Mouse (Mus musculus) midbrain, embryonic 11.5 days (tissue): ENCODE data around the gene Cdk17. TPM values are rescaled to one million over a fixed set of nuclear protein-coding genes. Genes with fewer than 3 reads are reported as not detected.
A peak's percentile ranks its signal among the peaks of the same experiment; 100 is the strongest.
"Not testable (repeated sequence)": the region's sequence is repeated elsewhere in the genome, so short reads cannot be mapped to it uniquely, and the experiment has no call there.

Source experiments
- ATAC-seq: fragments of 200-750 bp; cut with Nextera tagmentation; 2 replicates; pipeline ENCODE4 v1.8.0; 2017; ENCODE audit warnings: moderate TSS enrichment, moderate library complexity; ENCODE audit not compliant: low FRiP score
- DNase-seq: peaks from one replicate; pipeline ENCODE4 v3.0.0; 2015; ENCODE audit warnings: low spot score; ENCODE audit errors: missing footprints
- H3K27ac ChIP-seq: fragments of 300-500 bp; sonication (generic); 2 replicates; pipeline ENCODE4 v1.5.1; 2014; ENCODE audit warnings: low read depth, low read length
- H3K27me3 ChIP-seq: fragments of 300-500 bp; sonication (generic); 2 replicates; pipeline ENCODE4 v1.6.1; 2014; ENCODE audit warnings: mild to moderate bottlenecking, low read length, moderate library complexity, mixed read lengths; ENCODE audit not compliant: control insufficient read depth, insufficient read depth
- H3K36me3 ChIP-seq: fragments of 300-500 bp; sonication (generic); 2 replicates; pipeline ENCODE4 v1.6.1; 2014; ENCODE audit warnings: mild to moderate bottlenecking, low read length, moderate library complexity, mixed read lengths; ENCODE audit not compliant: control insufficient read depth, insufficient read depth
- H3K4me1 ChIP-seq: fragments of 300-500 bp; sonication (generic); 2 replicates; pipeline ENCODE4 v1.6.1; 2014; ENCODE audit warnings: low read length; ENCODE audit not compliant: control insufficient read depth, insufficient read depth
- H3K4me2 ChIP-seq: fragments of 300-500 bp; sonication (generic); 2 replicates; pipeline ENCODE4 v1.6.1; 2014; ENCODE audit warnings: mild to moderate bottlenecking, moderate library complexity
- H3K4me3 ChIP-seq: fragments of 300-500 bp; sonication (generic); 2 replicates; pipeline ENCODE4 v1.5.1; 2014; ENCODE audit warnings: low read depth, low read length
- H3K9ac ChIP-seq: fragments of 300-500 bp; sonication (generic); 2 replicates; pipeline ENCODE4 v1.6.1; 2014; ENCODE audit warnings: low read length
- H3K9me3 ChIP-seq: fragments of 300-500 bp; sonication (generic); 2 replicates; pipeline ENCODE4 v1.6.1; 2016; ENCODE audit warnings: low read length; ENCODE audit not compliant: control insufficient read depth
- WGBS: fragments of 180-500 bp; shearing (Covaris S2); extraction: QIAGEN DNeasy Blood & Tissue Kit; methylation state at CpG from one replicate; pipeline ENCODE4 v1.1.7; 2014; 5-methylcytosine and 5-hydroxymethylcytosine counted together
- polyA plus RNA-seq: library from polyadenylated mRNA; unstranded; fragments of >200 nt; fragmentation: Nextera tagmentation; extraction: Ambion mirVana; gene quantifications from 2 replicates; pipeline ENCODE4 v1.2.1, GENCODE M21; 2014

Gene Cdk17
- polyA plus RNA-seq, 1 experiment from 2014 or later: 36.8 TPM

DNA sequence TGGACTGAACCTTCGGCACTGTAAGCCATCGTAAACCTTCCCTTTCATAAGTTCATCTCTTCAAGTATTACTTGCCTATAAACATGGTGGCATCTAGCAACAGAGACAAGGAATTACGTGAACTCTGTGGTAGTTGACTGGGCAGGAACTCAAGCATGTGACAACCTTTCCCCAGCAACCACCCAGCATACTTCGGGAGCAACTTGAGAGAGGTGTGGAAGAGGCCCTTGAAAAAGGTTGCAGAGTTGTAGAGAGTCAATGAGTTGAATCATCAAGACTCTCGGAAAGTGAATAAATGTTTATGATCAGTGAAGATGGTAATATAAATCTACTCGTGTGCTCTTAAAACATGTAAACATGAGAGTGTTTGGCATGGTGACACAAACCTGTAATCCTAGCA is 13.0 kb upstream of the Cdk17 start:
- Histone ChIP-seq H3K9me3 (no peaks in the 10 kb centered on the region), H3K9ac (no peak overlapping the region), H3K36me3 (no peaks in the 10 kb centered on the region), H3K4me3 (no peak overlapping the region), H3K4me1 (peaks cover 4% of the 10 kb centered on the region; the same call in 1 of the 2 replicates), H3K27me3 (no peaks in the 10 kb centered on the region), H3K4me2 (no peak overlapping the region), H3K27ac (no peak overlapping the region)
- DNase-seq: no peak
- WGBS: 93% methylated on average over 6 of the region's 6 CpGs
- no peak for ATAC-seq

GRCm38 (mm10) chr10:93149597-93149996 is 11.1 kb upstream of the Cdk17 start:
- H3K36me3 ChIP-seq: no peaks in the 10 kb centered on the region
- ATAC-seq: no peak

DNA sequence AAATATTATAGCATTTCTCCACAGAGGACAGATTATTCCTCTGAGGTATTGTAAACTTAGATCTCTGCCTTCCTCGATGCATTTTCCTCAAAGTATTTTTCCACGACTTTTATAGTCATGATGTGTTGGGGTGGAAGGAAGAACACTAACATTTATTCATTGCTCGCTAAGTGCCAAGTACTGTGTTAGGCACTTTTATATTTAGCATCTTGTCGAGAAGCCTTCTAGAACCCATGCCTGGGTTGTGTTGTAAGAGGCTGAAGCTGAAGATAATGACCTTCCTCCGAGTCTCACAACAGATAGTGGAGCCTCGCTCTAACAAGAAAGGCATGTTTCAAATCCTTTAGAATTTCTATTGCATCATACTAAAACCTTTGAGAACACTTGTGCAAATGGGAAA is 8.9 kb upstream of the Cdk17 start:
- no peak for ATAC-seq

More at GRCm38 (mm10) chr10:93149597-93149996, 11.1 kb upstream of the Cdk17 start:
- Histone ChIP-seq H3K9me3 (no peaks in the 10 kb centered on the region), H3K27ac (no peak overlapping the region), H3K9ac (no peak overlapping the region), H3K4me1 (no peaks in the 10 kb centered on the region), H3K4me2 (no peak overlapping the region), H3K27me3 (no peaks in the 10 kb centered on the region), H3K4me3 (no peak overlapping the region)
- no peak for DNase-seq
- WGBS: 72% methylated on average over 1 of the region's 2 CpGs

GRCm38 (mm10) chr10:93152698-93153097 is 8.0 kb upstream of the Cdk17 start:
- ATAC-seq: no peak
- no peaks in the 10 kb centered on the region for H3K4me1 ChIP-seq
- 88% methylated on average over 5 of the region's 5 CpGs for WGBS

More for the DNA sequence above, 8.9 kb upstream of the Cdk17 start:
- no peak overlapping the region for H3K9ac ChIP-seq
- no peak overlapping the region for H3K4me2 ChIP-seq
- H3K4me1 ChIP-seq: no peaks in the 10 kb centered on the region
- H3K4me3 ChIP-seq: no peak overlapping the region
- H3K27me3 ChIP-seq: no peaks in the 10 kb centered on the region
- peak; percentile 21 for DNase-seq
- 84% methylated on average over 6 of the region's 6 CpGs for WGBS
- H3K36me3 ChIP-seq: no peaks in the 10 kb centered on the region
- H3K9me3 ChIP-seq: no peaks in the 10 kb centered on the region
- no peak overlapping the region for H3K27ac ChIP-seq

GRCm38 (mm10) chr10:93153404-93153803 is 7.3 kb upstream of the Cdk17 start:
- H3K27ac ChIP-seq, H3K27me3 ChIP-seq, ATAC-seq, H3K9me3 ChIP-seq, H3K4me1 ChIP-seq, H3K4me2 ChIP-seq, H3K9ac ChIP-seq, DNase-seq, H3K4me3 ChIP-seq, H3K36me3 ChIP-seq: not testable (repeated sequence)
- WGBS: 84% methylated on average over 2 of the region's 2 CpGs

More at GRCm38 (mm10) chr10:93152698-93153097, 8.0 kb upstream of the Cdk17 start:
- no peak overlapping the region for H3K9ac ChIP-seq
- H3K4me2 ChIP-seq: no peak overlapping the region
- H3K27ac ChIP-seq: no peak overlapping the region
- H3K27me3 ChIP-seq: no peaks in the 10 kb centered on the region
- peak; percentile 51 for DNase-seq
- H3K4me3 ChIP-seq: no peak overlapping the region
- H3K36me3 ChIP-seq: no peaks in the 10 kb centered on the region
- H3K9me3 ChIP-seq: no peaks in the 10 kb centered on the region

- ATAC-seq (no peak), DNase-seq (no peak)
- Histone ChIP-seq H3K9me3 (no peaks in the 10 kb centered on the region), H3K4me3 (peak overlapping the region; percentile 95), H3K27me3 (no peaks in the 10 kb centered on the region), H3K9ac (peak overlapping the region; percentile 21; the same call in 1 of the 2 replicates), H3K4me1 (peaks cover 16% of the 10 kb centered on the region), H3K36me3 (no peaks in the 10 kb centered on the region), H3K4me2 (peak overlapping the region; percentile 70), H3K27ac (no peak overlapping the region)
- WGBS: 27% methylated on average over 17 of the region's 17 CpGs
These were observed 801 bp upstream of the Cdk17 start for GRCm38 (mm10) chr10:93159651-93160496.

DNA sequence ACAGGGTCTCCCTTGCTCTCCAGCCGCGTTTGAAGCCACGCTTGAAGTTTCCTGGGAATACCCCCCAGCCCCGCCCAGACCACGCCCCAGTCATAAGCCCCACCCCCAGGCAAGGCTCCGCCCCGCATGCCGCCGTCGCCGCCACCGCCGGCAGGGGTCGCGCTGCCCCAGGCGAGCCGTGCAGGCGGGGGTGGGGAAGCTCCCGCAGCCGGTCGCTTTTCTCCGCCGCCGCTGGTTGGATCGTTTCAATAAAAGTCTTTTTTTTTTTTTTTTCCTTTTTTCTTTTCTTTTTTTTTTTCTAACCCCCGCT is 223 bp upstream of the Cdk17 start:
- Histone ChIP-seq H3K9me3 (no peaks in the 10 kb centered on the region), H3K27ac (peak overlapping the region; percentile 99), H3K4me1 (peaks cover 22% of the 10 kb centered on the region), H3K4me3 (peak overlapping the region; percentile 95), H3K4me2 (peak overlapping the region; percentile 70), H3K9ac (peak overlapping the region; percentile 98), H3K36me3 (no peaks in the 10 kb centered on the region), H3K27me3 (no peaks in the 10 kb centered on the region)
- under 1% methylated on average over 26 of the region's 26 CpGs for WGBS
- DNase-seq (peak; percentile 99), ATAC-seq (peak; percentile 92)

- Histone ChIP-seq H3K4me1 (peaks cover 34% of the 10 kb centered on the region), H3K9me3 (no peaks in the 10 kb centered on the region), H3K4me2 (peak overlapping the region; percentile 70)
These were observed 1.0 kb downstream of the Cdk17 start for GRCm38 (mm10) chr10:93161511-93162275.

More at GRCm38 (mm10) chr10:93161511-93162275, 1.0 kb downstream of the Cdk17 start:
- peak; percentile 56 for ATAC-seq
- Histone ChIP-seq H3K36me3 (no peaks in the 10 kb centered on the region), H3K9ac (peak overlapping the region; percentile 98), H3K27me3 (no peaks in the 10 kb centered on the region), H3K4me3 (peak overlapping the region; percentile 95), H3K27ac (peak overlapping the region; percentile 99)
- 2% methylated on average over 29 of the region's 33 CpGs for WGBS
- peak; percentile 95 for DNase-seq
